Mouse (Mus musculus) intestine, embryonic 14.5 days (tissue): ENCODE data around the gene Grid2ip. TPM values are rescaled to one million over a fixed set of nuclear protein-coding genes. Genes with fewer than 3 reads are reported as not detected.

Experiments used
- ATAC-seq: fragments of 200-750 bp; cut with Nextera tagmentation; replicated peaks from 2 replicates; pipeline ENCODE4 v1.8.0; 2017; ENCODE audit warnings: low read depth, moderate number of reproducible peaks, moderate TSS enrichment, moderate library complexity; ENCODE audit not compliant: low FRiP score, low TSS enrichment
- DNase-seq: peaks from one replicate; pipeline ENCODE4 v3.0.0-alpha.2; 2018; ENCODE audit warnings: low spot score
- H3K27ac ChIP-seq: fragments of 300-500 bp; sonication (generic); 2 replicates; pipeline ENCODE4 v1.5.1; 2014; ENCODE audit warnings: low read depth, mild to moderate bottlenecking, control low read depth
- H3K27me3 ChIP-seq: fragments of 300-500 bp; sonication (generic); replicated peaks from 2 replicates; pipeline ENCODE4 v1.6.1; 2014; ENCODE audit warnings: low read length, control low read depth; ENCODE audit not compliant: control insufficient read depth, insufficient read depth
- H3K36me3 ChIP-seq: fragments of 300-500 bp; sonication (generic); 2 replicates; pipeline ENCODE4 v1.6.1; 2014; ENCODE audit warnings: low read length, control low read depth; ENCODE audit not compliant: control insufficient read depth, insufficient read depth
- H3K4me1 ChIP-seq: fragments of 300-500 bp; sonication (generic); replicated peaks from 2 replicates; pipeline ENCODE4 v1.6.1; 2014; ENCODE audit warnings: low read length, control low read depth, mixed read lengths; ENCODE audit not compliant: control insufficient read depth, insufficient read depth
- H3K4me2 ChIP-seq: fragments of 300-500 bp; sonication (generic); 2 replicates; pipeline ENCODE4 v1.6.1; 2014; ENCODE audit warnings: low read length
- H3K4me3 ChIP-seq: fragments of 300-500 bp; sonication (generic); 2 replicates; pipeline ENCODE4 v1.5.1; 2014; ENCODE audit warnings: low read depth, low read length, control low read depth, mixed read lengths
- H3K9ac ChIP-seq: fragments of 300-500 bp; sonication (generic); 2 replicates; pipeline ENCODE4 v1.6.1; 2014; ENCODE audit warnings: mild to moderate bottlenecking, low read length
- H3K9me3 ChIP-seq: fragments of 300-500 bp; sonication (generic); 2 replicates; pipeline ENCODE4 v1.6.1; 2016; ENCODE audit warnings: low read length, control low read depth; ENCODE audit not compliant: control insufficient read depth
- WGBS: fragments of 180-500 bp; shearing (Covaris S2); extraction: QIAGEN DNeasy Blood & Tissue Kit; methylation state at CpG from one replicate; pipeline ENCODE4 v1.1.7; 2014; 5-methylcytosine and 5-hydroxymethylcytosine counted together
- polyA plus RNA-seq: library from polyadenylated mRNA; unstranded; fragments of >200 nt; fragmentation: Nextera tagmentation; extraction: Ambion mirVana; gene quantifications from 2 replicates; pipeline ENCODE4 v1.2.1, GENCODE M21; 2014

The Grid2ip gene
- polyA plus RNA-seq, 1 experiment from 2014 or later = 0.30 TPM

- H3K9ac ChIP-seq = no peak overlapping the region
- no peaks in the 10 kb centered on the region for H3K27me3 ChIP-seq
- H3K27ac ChIP-seq = no peak overlapping the region
- H3K4me1 ChIP-seq = peaks cover 14% of the 10 kb centered on the region; the same call in 1 of the 2 replicates
- peaks cover 54% of the 10 kb centered on the region for H3K36me3 ChIP-seq
- H3K4me3 ChIP-seq = no peak overlapping the region
- no peaks in the 10 kb centered on the region for H3K9me3 ChIP-seq
- 90% methylated on average over 8 of the region's 8 CpGs for WGBS
- DNase-seq = no peak
- no peak for ATAC-seq
- no peak overlapping the region for H3K4me2 ChIP-seq
Observed at GRCm38 (mm10) chr5:143317288-143317610, 39.9 kb upstream of the Grid2ip start.

GRCm38 (mm10) chr5:143328690-143329495 lies 28.2 kb upstream of the Grid2ip start, which contains the start of gene Zdhhc4:
TSS of gene Zdhhc4 (minus strand) at chr5:143329256.
- DNase-seq (peak; percentile 98), ATAC-seq (peak; percentile 70; the same call in 1 of the 2 replicates)
- under 1% methylated on average over 57 of the region's 57 CpGs for WGBS
- Histone ChIP-seq H3K4me3 (peak within 1 kb of the TSS; percentile 96), H3K9ac (peak within 1 kb of the TSS; percentile 87), H3K9me3 (no peaks in the 10 kb centered on the region), H3K36me3 (peaks cover 27% of the 10 kb centered on the region), H3K4me2 (peak within 1 kb of the TSS; percentile 98), H3K4me1 (peaks cover 8% of the 10 kb centered on the region), H3K27me3 (no peaks in the 10 kb centered on the region), H3K27ac (0 out of 2 replicates have a peak within 1 kb of the TSS, but pooled peaks have one; percentile 41)

DNA sequence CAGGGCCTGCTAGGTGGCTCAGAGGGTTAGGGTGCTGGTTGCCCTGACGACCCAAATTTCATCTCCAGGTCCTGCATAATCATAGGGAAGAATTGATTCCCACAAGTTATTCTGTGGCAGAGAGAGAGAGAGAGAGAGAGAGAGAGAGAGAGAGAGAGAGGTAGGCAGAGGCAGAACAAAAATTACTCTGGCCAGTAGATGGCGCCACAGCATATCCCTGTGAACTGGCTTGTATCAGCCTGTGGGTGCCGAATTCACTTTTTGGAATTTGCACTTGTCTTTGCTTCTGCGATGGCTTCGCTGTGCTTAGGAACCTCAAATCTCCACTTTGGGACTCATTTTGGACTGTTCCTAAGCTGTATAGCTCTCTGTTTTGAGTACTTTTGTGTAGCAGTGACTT lies 23.3 kb upstream of the Grid2ip start:
- 13% methylated on average over 5 of the region's 5 CpGs for WGBS
- no peak overlapping the region for H3K4me3 ChIP-seq
- no peaks in the 10 kb centered on the region; the same call in 1 of the 2 replicates for H3K4me1 ChIP-seq
- no peaks in the 10 kb centered on the region for H3K9me3 ChIP-seq
- ATAC-seq (no peak), DNase-seq (peak; percentile 87)
- H3K27me3 ChIP-seq = 0 out of 2 replicates have a peak, but pooled peaks cover 3% of the 10 kb centered on the region
- no peak overlapping the region for H3K9ac ChIP-seq
- no peak overlapping the region for H3K4me2 ChIP-seq
- H3K36me3 ChIP-seq = no peaks in the 10 kb centered on the region
- no peak overlapping the region for H3K27ac ChIP-seq

DNA sequence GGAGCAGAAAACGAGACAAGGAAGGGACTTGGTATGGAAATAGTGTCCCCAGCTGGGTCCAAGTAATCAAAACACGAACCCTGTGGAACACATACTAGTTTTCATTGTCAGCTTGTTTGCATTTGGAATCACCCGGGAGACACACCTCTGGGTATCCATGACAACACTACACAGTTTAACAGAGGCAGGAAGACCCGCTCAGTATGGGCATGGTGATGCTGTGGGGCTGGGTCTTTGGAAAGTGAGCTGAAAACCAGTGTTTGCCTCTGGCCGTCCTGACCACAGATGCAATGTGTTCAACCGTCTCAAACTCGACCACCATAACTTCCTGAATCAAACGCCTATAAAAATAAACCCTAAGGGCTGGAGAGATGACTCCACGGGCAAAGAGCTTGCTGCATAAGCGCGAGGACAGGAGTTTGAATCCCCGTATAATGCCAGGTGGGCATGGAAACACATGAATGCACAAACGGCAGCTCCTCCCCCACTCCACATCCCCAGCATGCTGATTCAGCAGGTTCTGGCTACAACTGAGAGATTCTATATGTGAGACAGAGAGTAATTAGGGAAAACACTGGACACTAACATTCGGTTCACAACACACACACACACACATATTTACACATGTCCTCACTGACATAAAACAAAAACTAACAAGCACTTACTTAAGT lies 22.6 kb upstream of the Grid2ip start:
- Histone ChIP-seq H3K27me3 (0 out of 2 replicates have a peak, but pooled peaks cover 3% of the 10 kb centered on the region), H3K9ac (no peak overlapping the region), H3K27ac (no peak overlapping the region), H3K4me3 (no peak overlapping the region), H3K4me2 (no peak overlapping the region), H3K36me3 (no peaks in the 10 kb centered on the region), H3K9me3 (no peaks in the 10 kb centered on the region), H3K4me1 (no peaks in the 10 kb centered on the region; the same call in 1 of the 2 replicates)
- WGBS = 71% methylated on average over 14 of the region's 14 CpGs
- ATAC-seq = no peak
- DNase-seq = no peak

DNA sequence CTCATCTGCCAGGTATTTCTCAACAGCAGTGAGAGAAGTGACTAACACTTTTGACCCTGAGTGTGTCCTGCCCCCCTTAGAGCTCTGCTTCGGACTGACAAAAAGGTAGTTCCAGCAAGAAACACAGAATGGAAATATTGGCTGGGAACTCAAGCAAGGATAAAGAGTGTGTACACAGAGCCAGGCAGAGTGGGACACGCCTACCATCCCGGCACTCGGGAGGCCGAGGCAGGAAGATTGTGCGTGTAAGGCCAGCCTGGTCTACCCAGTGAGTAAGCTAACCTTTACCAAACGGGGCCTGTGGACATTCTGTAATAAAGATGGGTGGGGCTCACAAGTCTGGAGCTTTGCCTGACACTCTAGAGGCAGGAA lies 22.1 kb upstream of the Grid2ip start:
- Histone ChIP-seq H3K36me3 (no peaks in the 10 kb centered on the region), H3K27me3 (0 out of 2 replicates have a peak, but pooled peaks cover 3% of the 10 kb centered on the region), H3K4me3 (no peak overlapping the region), H3K27ac (no peak overlapping the region), H3K9ac (no peak overlapping the region), H3K4me1 (no peaks in the 10 kb centered on the region; the same call in 1 of the 2 replicates), H3K9me3 (no peaks in the 10 kb centered on the region), H3K4me2 (no peak overlapping the region)
- ATAC-seq (no peak), DNase-seq (no peak)
- WGBS = 72% methylated on average over 7 of the region's 7 CpGs

DNA sequence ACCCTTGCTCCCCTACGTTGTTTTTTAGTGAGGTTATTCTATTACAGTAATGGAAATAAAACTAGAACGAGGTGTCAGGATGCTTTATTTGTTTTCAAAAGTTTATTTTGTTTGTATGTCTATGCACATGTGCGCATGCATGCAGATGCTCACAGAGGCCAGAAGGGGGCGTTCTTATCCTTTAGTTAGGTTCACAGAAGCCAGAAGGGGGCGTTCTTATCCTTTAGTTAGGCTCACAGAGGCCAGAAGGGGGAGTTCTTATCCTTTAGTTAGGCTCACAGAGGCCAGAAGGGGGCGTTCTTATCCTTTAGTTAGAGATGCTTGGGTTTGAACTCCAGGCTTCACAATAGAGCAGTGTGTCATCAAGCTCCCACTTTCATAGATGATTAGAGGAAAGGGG lies 20.6 kb upstream of the Grid2ip start:
- no peak for DNase-seq
- no peaks in the 10 kb centered on the region for H3K4me1 ChIP-seq

DNA sequence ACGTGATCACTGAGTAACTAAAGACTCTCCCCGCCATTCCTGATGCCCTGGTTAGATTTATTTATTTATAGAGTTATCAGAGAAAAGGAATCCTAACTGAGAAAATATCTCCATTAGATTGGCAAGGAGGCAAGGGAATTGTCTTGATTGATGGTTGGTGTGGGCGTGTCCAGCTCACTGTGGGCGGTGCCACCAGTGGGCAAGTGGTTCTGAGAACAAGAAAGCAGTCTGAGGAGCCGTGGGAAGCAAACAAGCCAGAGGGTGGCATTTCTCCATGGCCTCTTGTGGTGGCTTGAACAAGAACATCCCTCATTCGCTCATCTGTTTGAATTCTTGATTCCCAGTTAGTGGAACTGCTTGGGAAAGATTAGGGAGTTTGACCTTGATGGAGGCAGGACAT lies 17.5 kb upstream of the Grid2ip start:
- no peak overlapping the region for H3K4me3 ChIP-seq
- WGBS = 42% methylated on average over 6 of the region's 6 CpGs
- DNase-seq (no peak), ATAC-seq (no peak)
- no peaks in the 10 kb centered on the region for H3K9me3 ChIP-seq
- no peak overlapping the region for H3K27ac ChIP-seq
- no peaks in the 10 kb centered on the region for H3K36me3 ChIP-seq
- no peaks in the 10 kb centered on the region for H3K4me1 ChIP-seq
- H3K4me2 ChIP-seq = no peak overlapping the region
- H3K27me3 ChIP-seq = 0 out of 2 replicates have a peak, but pooled peaks cover 3% of the 10 kb centered on the region
- no peak overlapping the region for H3K9ac ChIP-seq

More for the DNA sequence above, 20.6 kb upstream of the Grid2ip start:
- Histone ChIP-seq H3K27ac (no peak overlapping the region), H3K4me3 (no peak overlapping the region), H3K27me3 (0 out of 2 replicates have a peak, but pooled peaks cover 3% of the 10 kb centered on the region), H3K9me3 (no peaks in the 10 kb centered on the region), H3K9ac (no peak overlapping the region), H3K36me3 (no peaks in the 10 kb centered on the region), H3K4me2 (no peak overlapping the region)
- ATAC-seq = no peak
- WGBS = 60% methylated on average over 6 of the region's 6 CpGs

DNA sequence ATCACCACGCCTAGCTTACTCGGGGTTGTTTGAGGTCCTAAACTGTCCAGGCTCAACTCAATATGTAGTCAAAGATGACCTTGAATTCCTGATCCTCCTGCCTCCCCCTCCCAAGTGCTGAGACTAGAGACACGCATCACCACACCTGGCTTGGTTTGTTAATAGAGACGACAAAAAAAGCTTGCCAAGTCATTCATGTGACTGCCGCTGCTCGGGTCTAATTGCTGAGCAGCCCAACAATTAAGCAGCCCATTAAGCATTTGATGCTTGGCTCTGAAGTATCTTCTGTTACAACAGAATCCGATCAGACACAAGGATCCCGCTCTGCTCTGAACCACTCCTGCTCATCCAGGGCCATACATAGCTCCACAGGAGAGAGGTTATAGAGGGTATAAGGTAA lies 10.8 kb upstream of the Grid2ip start:
- no peak for ATAC-seq
- H3K27ac ChIP-seq = no peak overlapping the region
- 75% methylated on average over 8 of the region's 8 CpGs for WGBS

More for the DNA sequence above, 10.8 kb upstream of the Grid2ip start:
- Histone ChIP-seq H3K36me3 (no peaks in the 10 kb centered on the region), H3K27me3 (no peaks in the 10 kb centered on the region), H3K4me3 (no peak overlapping the region), H3K9me3 (peaks cover 5% of the 10 kb centered on the region; the same call in 1 of the 2 replicates), H3K4me2 (no peak overlapping the region), H3K9ac (no peak overlapping the region), H3K4me1 (no peaks in the 10 kb centered on the region)
- no peak for DNase-seq
